30 mouse cellular contexts compared by ENCODE assay signal in the genomic region with DNA sequence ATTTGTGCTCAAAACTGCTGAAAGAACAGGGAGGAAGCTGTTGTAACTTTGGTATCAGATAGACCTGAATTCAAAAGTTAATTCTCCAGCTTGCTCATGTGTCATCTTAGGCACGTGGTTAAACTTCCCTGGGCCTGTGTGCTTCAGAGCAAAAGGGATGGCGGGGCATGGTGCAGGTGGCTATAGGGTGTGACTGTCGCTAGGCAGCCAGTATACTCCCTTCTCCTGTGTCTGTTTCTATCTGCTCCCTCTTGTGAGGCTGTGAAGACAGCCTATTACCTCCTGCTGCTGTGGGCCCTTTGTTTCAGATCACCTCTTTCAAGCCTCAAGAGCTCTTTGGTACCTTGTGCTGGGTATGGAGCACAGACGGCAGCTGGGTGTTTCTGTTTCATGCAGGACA. TPM values are rescaled to one million over a fixed set of nuclear protein-coding genes. Genes with fewer than 3 reads are reported as not detected.
A peak's percentile ranks its signal among the peaks of the same experiment; 100 is the strongest.
DNase-seq lines count a peak whose midpoint lies in the region; ATAC-seq and TF ChIP-seq lines count a peak whose summit lies in the region.
"Had no signal": no experiment of that assay in that cellular context is flagged by ENCODE, and none has a peak within 500 bp of the region (broad histone marks: within the 10 kb centered on the region; RNA-seq: fewer than 3 reads in every experiment).

No protein-coding gene starts in this region.

- no peak for TF ChIP-seq POLR2A in MEL (IDR thresholded peaks at IDR 0.05; ENCODE audit: control insufficient read depth in 1 of 2, insufficient read depth in 1 of 2, low read depth in 1 of 2, low read length in 2 of 2, poor library complexity in 1 of 2)

- H3K4me1 ChIP-seq in forebrain, embryonic 10.5 days: peaks cover 69% of the 10 kb centered on the region
- peaks cover 12% of the 10 kb centered on the region for H3K4me1 ChIP-seq in forebrain, embryonic 13.5 days
- 0 out of 2 replicates have a peak, but pooled peaks cover 3% of the 10 kb centered on the region for H3K4me1 ChIP-seq in kidney, embryonic 16.5 days (ENCODE audit: insufficient read depth, low read length)
- peaks cover 6 to 18% of the 10 kb centered on the region in 2 experiments for H3K4me1 ChIP-seq in MEL (ENCODE audit: control insufficient read depth in 1 of 2, insufficient read depth in 2 of 2, low read length in 2 of 2)
- no peaks in the 10 kb centered on the region; the same call in 1 of the 2 replicates for H3K4me1 ChIP-seq in intestine, embryonic 16.5 days (ENCODE audit: control insufficient read depth, insufficient read depth, low read length)
- H3K4me1 ChIP-seq: forebrain, embryonic 15.5 days; hindbrain, embryonic 15.5 days had no signal

- no peak for ATAC-seq in forebrain, embryonic 13.5 days
- peak; percentile 68; the same call in 1 of the 2 replicates for ATAC-seq in kidney, embryonic 16.5 days (ENCODE audit: low FRiP score, low TSS enrichment)
- peak; percentile 65; the same call in 1 of the 2 replicates for ATAC-seq in intestine, embryonic 16.5 days
- ATAC-seq: activated CD4-positive, CD25-positive, alpha-beta regulatory T cell, adult 4 months; forebrain, embryonic 15.5 days; liver, embryonic 12.5 days; liver, postnatal 0 days had no signal

- TF ChIP-seq EP300 in MEL (IDR thresholded peaks at IDR 0.05; ENCODE audit: low read depth in 1 of 2, low read length in 2 of 2): no peak

- no peak for TF ChIP-seq CTCF in MEL (IDR thresholded peaks at IDR 0.05 in 2 of 3, conservative IDR thresholded peaks at IDR 0.05 in 1 of 3; ENCODE audit: control insufficient read depth in 1 of 3, insufficient read depth in 1 of 3, low read depth in 2 of 3, low read length in 3 of 3, poor library complexity in 1 of 3, severe bottlenecking in 1 of 3)

- H3K4me2 ChIP-seq in forebrain, embryonic 13.5 days: no peak overlapping the region
- no peak overlapping the region for H3K4me2 ChIP-seq in kidney, embryonic 16.5 days (replicated peaks; ENCODE audit: low read depth, low read length)
- no peak overlapping the region for H3K4me2 ChIP-seq in intestine, embryonic 16.5 days (ENCODE audit: low read depth, low read length)
- H3K4me2 ChIP-seq: forebrain, embryonic 15.5 days; heart, embryonic 12.5 days; hindbrain, embryonic 15.5 days; liver, embryonic 12.5 days; midbrain, embryonic 12.5 days had no signal

- TF ChIP-seq RAD21 in MEL (IDR thresholded peaks at IDR 0.05; ENCODE audit: low read depth, low read length): no peak

- no peak overlapping the region for H3K9ac ChIP-seq in forebrain, embryonic 13.5 days
- no peak overlapping the region for H3K9ac ChIP-seq in kidney, embryonic 16.5 days (replicated peaks; ENCODE audit: low read length)
- H3K9ac ChIP-seq in MEL (ENCODE audit: control insufficient read depth, low read depth, low read length, poor library complexity, severe bottlenecking): no peak overlapping the region
- H3K9ac ChIP-seq in intestine, embryonic 16.5 days (ENCODE audit: low read depth, low read length): no peak overlapping the region
- H3K9ac ChIP-seq: forebrain, embryonic 15.5 days; heart, embryonic 12.5 days; hindbrain, embryonic 15.5 days; liver, embryonic 12.5 days; liver, postnatal 0 days; midbrain, embryonic 12.5 days had no signal

- no peaks in the 10 kb centered on the region for H3K9me3 ChIP-seq in forebrain, embryonic 10.5 days
- no peaks in the 10 kb centered on the region for H3K9me3 ChIP-seq in forebrain, embryonic 13.5 days (replicated peaks)
- H3K9me3 ChIP-seq in kidney, embryonic 16.5 days (ENCODE audit: low read length): no peaks in the 10 kb centered on the region
- no peaks in the 10 kb centered on the region for H3K9me3 ChIP-seq in MEL (replicated peaks; ENCODE audit: insufficient read depth, low read length)
- H3K9me3 ChIP-seq in intestine, embryonic 16.5 days (ENCODE audit: control insufficient read depth, low read length): no peaks in the 10 kb centered on the region
- H3K9me3 ChIP-seq: forebrain, embryonic 15.5 days; heart, embryonic 12.5 days; hindbrain, embryonic 15.5 days; liver, embryonic 12.5 days; midbrain, embryonic 12.5 days had no signal

- H3K27me3 ChIP-seq in forebrain, embryonic 10.5 days (ENCODE audit: poor library complexity, severe bottlenecking): peaks cover 22% of the 10 kb centered on the region; the same call in 1 of the 2 replicates
- peaks cover 5% of the 10 kb centered on the region; the same call in 1 of the 2 replicates for H3K27me3 ChIP-seq in forebrain, embryonic 13.5 days
- no peaks in the 10 kb centered on the region for H3K27me3 ChIP-seq in kidney, embryonic 16.5 days (ENCODE audit: insufficient read depth, low read length)
- H3K27me3 ChIP-seq in MEL (ENCODE audit: control insufficient read depth in 1 of 2, insufficient read depth in 2 of 2, low read length in 2 of 2): no peaks in the 10 kb centered on the region
- no peaks in the 10 kb centered on the region for H3K27me3 ChIP-seq in intestine, embryonic 16.5 days (replicated peaks; ENCODE audit: control insufficient read depth, insufficient read depth, low read length)
- H3K27me3 ChIP-seq: forebrain, embryonic 15.5 days; hindbrain, embryonic 15.5 days; liver, embryonic 12.5 days; midbrain, embryonic 12.5 days had no signal

- DNase-seq in forebrain, embryonic 10.5 days (ENCODE audit: extremely low spot score, low spot score): no peak
- DNase-seq in kidney, postnatal 4 days: no peak
- peak; percentile 32 for DNase-seq in MEL (ENCODE audit: low read depth, low spot score)
- no peak for DNase-seq in urinary bladder, postnatal 36 days (ENCODE audit: low spot score in 2 of 2)
- DNase-seq: adrenal gland, postnatal 10 days; cerebellum, adult 8-10 months; cerebellum, postnatal 25 days; gastrocnemius, adult 2 months; gastrocnemius, postnatal 36 days; heart, adult 18-20 months; kidney, adult 2 months; layer of hippocampus, postnatal 36 days; left cerebral cortex, postnatal 4 days; liver, postnatal 0 days; lung, postnatal 36 days; right cerebral cortex, postnatal 14 days; thymus, postnatal 36 days had no signal

- H3K36me3 ChIP-seq in forebrain, embryonic 10.5 days (replicated peaks): peaks cover 8% of the 10 kb centered on the region
- H3K36me3 ChIP-seq in forebrain, embryonic 13.5 days (ENCODE audit: poor library complexity, severe bottlenecking): no peaks in the 10 kb centered on the region
- H3K36me3 ChIP-seq in kidney, embryonic 16.5 days (ENCODE audit: insufficient read depth, low read length): no peaks in the 10 kb centered on the region
- H3K36me3 ChIP-seq in MEL (ENCODE audit: control insufficient read depth in 1 of 2, insufficient read depth in 2 of 2, low read length in 2 of 2): peaks cover 0 to 12% of the 10 kb centered on the region in 2 experiments; a peak in 2 of 4 replicates
- no peaks in the 10 kb centered on the region for H3K36me3 ChIP-seq in intestine, embryonic 16.5 days (ENCODE audit: control insufficient read depth, insufficient read depth, low read length)
- H3K36me3 ChIP-seq: forebrain, embryonic 15.5 days; heart, embryonic 12.5 days; hindbrain, embryonic 15.5 days; liver, embryonic 12.5 days; midbrain, embryonic 12.5 days had no signal

- H3K27ac ChIP-seq in forebrain, embryonic 10.5 days: peak overlapping the region; percentile 26
- H3K27ac ChIP-seq in forebrain, embryonic 13.5 days: no peak overlapping the region
- H3K27ac ChIP-seq in kidney, embryonic 16.5 days (ENCODE audit: low read length): no peak overlapping the region
- H3K27ac ChIP-seq in MEL (ENCODE audit: control insufficient read depth, low read depth, low read length): no peak overlapping the region
- H3K27ac ChIP-seq in intestine, embryonic 16.5 days (ENCODE audit: low read length): no peak overlapping the region
- H3K27ac ChIP-seq: forebrain, embryonic 15.5 days; gastrocnemius, adult 2 months; hindbrain, embryonic 15.5 days; liver, embryonic 12.5 days; midbrain, embryonic 12.5 days had no signal

- H3K79me2 ChIP-seq in MEL (ENCODE audit: control insufficient read depth, insufficient read depth, low read length, poor library complexity): no peaks in the 10 kb centered on the region

- 34% methylated on average over 4 of the region's 4 CpGs for whole genome bisulfite sequencing in forebrain, embryonic 10.5 days
- 24% methylated on average over 4 of the region's 4 CpGs for WGBS in forebrain, embryonic 13.5 days
- WGBS in kidney, embryonic 16.5 days: 45% methylated on average over 4 of the region's 4 CpGs
- WGBS in intestine, embryonic 16.5 days: 48% methylated on average over 4 of the region's 4 CpGs

- no peak overlapping the region for H3K4me3 ChIP-seq in forebrain, embryonic 10.5 days
- H3K4me3 ChIP-seq in forebrain, embryonic 13.5 days: no peak overlapping the region
- H3K4me3 ChIP-seq in kidney, embryonic 16.5 days (ENCODE audit: low read length): no peak overlapping the region
- no peak overlapping the region for H3K4me3 ChIP-seq in MEL (ENCODE audit: control insufficient read depth in 1 of 2, insufficient read depth in 1 of 2, low read depth in 2 of 2, low read length in 2 of 2)
- no peak overlapping the region for H3K4me3 ChIP-seq in intestine, embryonic 16.5 days (ENCODE audit: low read length)
- H3K4me3 ChIP-seq: forebrain, embryonic 15.5 days; gastrocnemius, adult 2 months; heart, embryonic 12.5 days; hindbrain, embryonic 15.5 days; liver, embryonic 12.5 days; midbrain, embryonic 12.5 days had no signal

TF ChIP-seq in MEL, 35 proteins besides CTCF, POLR2A, EP300 and RAD21 (continues in another document):
- TF ChIP-seq CHD2 (IDR thresholded peaks at IDR 0.05; ENCODE audit: low read length) (no peak), GATA1 (IDR thresholded peaks at IDR 0.05; ENCODE audit: low read depth, low read length) (no peak), MXI1 (IDR thresholded peaks at IDR 0.05; ENCODE audit: low read depth, low read length) (peak; percentile 39; the same call in 1 of the 2 replicates), MYC (IDR thresholded peaks at IDR 0.05; ENCODE audit: low read depth, low read length) (0 out of 2 replicates have a peak, but pooled peaks have one; percentile 29), UBTF (IDR thresholded peaks at IDR 0.05; ENCODE audit: borderline replicate concordance, insufficient read depth, low read depth, low read length) (no peak), ZKSCAN1 (IDR thresholded peaks at IDR 0.05; ENCODE audit: low read depth, low read length) (no peak), HCFC1 (IDR thresholded peaks at IDR 0.05; ENCODE audit: low read depth, low read length) (no peak), USF1 (IDR thresholded peaks at IDR 0.05; ENCODE audit: low read depth, low read length) (peak; percentile 65), MAX (IDR thresholded peaks at IDR 0.05; ENCODE audit: low read length) (peak; percentile 68), TCF12 (IDR thresholded peaks at IDR 0.05; ENCODE audit: low read depth, low read length) (no peak)

RNA-seq across cellular contexts. Expression of a gene that starts 7.7 kb away (rescaled TPM):
- polyA plus RNA-seq in forebrain, embryonic 10.5 days (2016; fragmentation: Nextera tagmentation; extraction: Ambion mirVana): 0.33 and 0.69 TPM in 2 replicates
- 1.4 and 2.4 TPM in 2 replicates for polyA plus RNA-seq in forebrain, embryonic 13.5 days (2015; fragmentation: Nextera tagmentation; extraction: Ambion mirVana)
- polyA plus RNA-seq in kidney, embryonic 16.5 days (2015; fragmentation: Nextera tagmentation; extraction: Ambion mirVana): 2.2 and 4.0 TPM in 2 replicates
- not detected in 2 replicates for total RNA-seq in MEL (2012; rRNA removed)
- polyA plus RNA-seq in MEL (2012; ENCODE audit: insufficient read depth in 1 of 2, insufficient read length in 2 of 2, low read depth in 1 of 2, low replicate concordance in 2 of 2, missing spikeins in 1 of 2): not detected
- polyA plus RNA-seq in intestine, embryonic 16.5 days (2015; fragmentation: Nextera tagmentation; extraction: Ambion mirVana): 0.11 and 1.3 TPM in 2 replicates
- total RNA-seq: gastrocnemius, adult 2 months; gastrocnemius, postnatal 36 days; heart, adult 18-20 months; hematopoietic stem cell, adult 5-6 weeks; layer of hippocampus, postnatal 36 days; megakaryocyte, adult 5-6 weeks had no signal
- polyA plus RNA-seq: activated CD4-positive, CD25-positive, alpha-beta regulatory T cell, adult 4 months; heart, embryonic 12.5 days; heart, postnatal 0 days; hindbrain, embryonic 15.5 days; liver, embryonic 12.5 days; liver, postnatal 0 days; neural tube, embryonic 14.5 days had no signal
